Mouse (Mus musculus): ENCODE results near the gene Dglucy. TPM values are rescaled to one million over a fixed set of nuclear protein-coding genes. Genes with fewer than 3 reads are reported as not detected.

Gene Dglucy
- polyA plus RNA-seq, 1 experiment from 2014 or later, result 0.14 TPM

- no peak overlapping the region for H3K4me3 ChIP-seq
These were observed 97.1 kb downstream of the Dglucy start for GRCm38 (mm10) chr12:100875960-100876359.

GRCm38 (mm10) chr12:100877936-100878335, 99.1 kb downstream of the Dglucy start:
- H3K27me3 ChIP-seq (ENCODE audit: poor library complexity, severe bottlenecking), result no peaks in the 10 kb centered on the region
- no peaks in the 10 kb centered on the region for H3K9me3 ChIP-seq
- no peak overlapping the region for H3K4me3 ChIP-seq
- no peaks in the 10 kb centered on the region for H3K36me3 ChIP-seq (replicated peaks)
- no peak for DNase-seq (ENCODE audit: extremely low spot score, low spot score)
- WGBS, result 83% methylated on average over 6 of the region's 6 CpGs
- H3K27ac ChIP-seq, result 0 out of 2 replicates have a peak overlapping the region, but pooled peaks have one; percentile 5
- no peaks in the 10 kb centered on the region for H3K4me1 ChIP-seq

More at GRCm38 (mm10) chr12:100875960-100876359, 97.1 kb downstream of the Dglucy start:
- Histone ChIP-seq H3K27ac (no peak overlapping the region), H3K9me3 (no peaks in the 10 kb centered on the region), H3K27me3 (ENCODE audit: poor library complexity, severe bottlenecking) (no peaks in the 10 kb centered on the region), H3K36me3 (replicated peaks) (no peaks in the 10 kb centered on the region), H3K4me1 (no peaks in the 10 kb centered on the region)
- WGBS, result 81% methylated on average over 5 of the region's 6 CpGs
- no peak for DNase-seq (ENCODE audit: extremely low spot score, low spot score)

DNA sequence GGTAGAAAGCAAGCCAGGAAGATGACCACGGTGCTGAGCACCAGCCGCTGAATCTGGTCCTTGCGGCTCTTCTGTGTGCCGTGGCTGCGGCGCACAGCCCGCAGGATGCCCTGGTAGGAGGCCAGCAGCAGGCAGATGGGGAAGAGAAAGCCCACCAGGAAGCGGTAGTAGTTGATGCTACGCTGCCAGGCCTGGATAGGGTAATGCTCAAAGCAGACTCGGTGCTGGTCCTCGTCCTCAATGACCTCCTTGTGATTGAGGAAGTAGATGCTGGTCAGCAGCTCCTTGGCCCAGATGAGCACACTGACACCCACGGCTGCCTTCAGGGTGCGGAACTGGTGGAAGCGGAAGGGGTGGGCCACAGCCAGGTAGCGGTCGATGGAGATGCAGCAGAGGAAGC, 99.7 kb downstream of the Dglucy start:
- H3K4me3 ChIP-seq, result no peak overlapping the region
- no peak for DNase-seq (ENCODE audit: extremely low spot score, low spot score)
- no peaks in the 10 kb centered on the region for H3K4me1 ChIP-seq
- no peaks in the 10 kb centered on the region for H3K9me3 ChIP-seq
- H3K27me3 ChIP-seq (ENCODE audit: poor library complexity, severe bottlenecking), result no peaks in the 10 kb centered on the region
- H3K27ac ChIP-seq, result 0 out of 2 replicates have a peak overlapping the region, but pooled peaks have one; percentile 5
- WGBS, result 95% methylated on average over 16 of the region's 16 CpGs
- no peaks in the 10 kb centered on the region for H3K36me3 ChIP-seq (replicated peaks)

DNA sequence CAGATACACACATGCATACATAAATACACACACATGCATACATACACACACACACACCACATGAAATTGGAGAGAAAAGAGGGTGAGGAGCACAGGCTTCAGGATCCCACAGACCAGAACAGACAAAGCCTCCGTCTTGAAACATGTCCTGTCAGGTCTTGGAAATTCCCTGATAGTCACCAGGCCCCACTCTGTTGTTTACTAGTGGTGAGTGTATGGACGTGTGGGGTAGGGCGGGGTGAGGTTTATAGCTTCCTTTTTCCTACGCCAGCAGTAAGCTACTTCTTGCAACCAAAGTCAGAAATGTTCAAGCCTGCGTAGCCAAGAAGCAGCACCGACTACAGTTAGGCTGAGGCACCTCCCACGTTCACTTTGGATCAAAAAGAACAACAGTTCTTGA, 104.3 kb downstream of the Dglucy start:
- DNase-seq (ENCODE audit: extremely low spot score, low spot score), result no peak
- Histone ChIP-seq H3K27me3 (ENCODE audit: poor library complexity, severe bottlenecking) (no peaks in the 10 kb centered on the region), H3K4me1 (no peaks in the 10 kb centered on the region), H3K27ac (no peak overlapping the region), H3K36me3 (replicated peaks) (no peaks in the 10 kb centered on the region), H3K4me3 (no peak overlapping the region), H3K9me3 (no peaks in the 10 kb centered on the region)
- WGBS, result 82% methylated on average over 7 of the region's 7 CpGs

DNA sequence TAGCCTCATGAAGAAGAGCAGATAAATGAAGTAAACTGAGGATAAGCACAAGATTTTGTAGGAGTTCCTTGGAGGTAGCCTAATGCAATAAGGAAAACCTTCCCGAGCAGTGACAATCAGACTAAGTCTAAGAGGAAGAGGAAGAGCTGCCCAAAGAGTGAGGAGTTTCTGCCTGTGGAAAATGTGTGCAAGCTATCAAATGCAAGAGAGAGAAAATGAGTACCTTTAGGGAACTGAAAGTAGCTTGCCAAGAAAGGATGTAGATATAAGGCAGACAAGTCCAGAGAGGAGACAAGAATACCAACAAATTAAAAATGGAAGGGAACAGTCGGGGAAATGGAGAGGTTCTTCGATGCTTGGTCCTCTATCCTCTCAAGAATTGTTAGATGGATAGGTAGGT, 106.7 kb downstream of the Dglucy start:
- Histone ChIP-seq H3K9me3 (no peaks in the 10 kb centered on the region), H3K27ac (no peak overlapping the region), H3K4me3 (no peak overlapping the region), H3K36me3 (replicated peaks) (no peaks in the 10 kb centered on the region), H3K27me3 (ENCODE audit: poor library complexity, severe bottlenecking) (no peaks in the 10 kb centered on the region), H3K4me1 (no peaks in the 10 kb centered on the region)
- DNase-seq (ENCODE audit: extremely low spot score, low spot score), result no peak
- WGBS, result 93% methylated on average over 3 of the region's 3 CpGs

DNA sequence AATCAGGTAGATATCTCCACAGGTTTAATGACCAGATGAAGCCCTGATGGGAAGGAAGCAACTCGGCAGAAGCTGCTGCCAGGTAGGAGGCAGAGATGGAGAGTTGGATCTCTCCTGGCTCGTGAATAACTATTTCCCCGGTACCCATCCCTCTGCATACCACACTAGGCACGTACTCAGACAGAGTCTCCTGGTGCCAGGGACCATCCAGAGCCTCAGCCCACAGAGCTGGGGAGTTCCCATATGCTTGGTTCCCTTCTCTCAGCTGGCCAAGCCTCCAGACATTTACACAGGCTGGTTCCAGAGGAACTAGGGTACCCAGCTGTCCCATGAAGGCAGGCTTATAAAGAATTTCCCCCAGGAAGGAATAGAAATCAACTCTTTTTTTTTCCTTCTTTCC, 108.0 kb downstream of the Dglucy start:
- Histone ChIP-seq H3K27me3 (ENCODE audit: poor library complexity, severe bottlenecking) (no peaks in the 10 kb centered on the region), H3K27ac (no peak overlapping the region), H3K9me3 (no peaks in the 10 kb centered on the region), H3K4me1 (no peaks in the 10 kb centered on the region), H3K36me3 (replicated peaks) (no peaks in the 10 kb centered on the region), H3K4me3 (no peak overlapping the region)
- 86% methylated on average over 4 of the region's 4 CpGs for WGBS
- DNase-seq (ENCODE audit: extremely low spot score, low spot score), result no peak

- H3K4me3 ChIP-seq, result no peak overlapping the region
- no peaks in the 10 kb centered on the region for H3K4me1 ChIP-seq
- no peak for DNase-seq (ENCODE audit: extremely low spot score, low spot score)
- 56% methylated on average over 12 of the region's 12 CpGs for WGBS
- no peaks in the 10 kb centered on the region for H3K27me3 ChIP-seq (ENCODE audit: poor library complexity, severe bottlenecking)
- H3K9me3 ChIP-seq, result no peaks in the 10 kb centered on the region
- no peak overlapping the region for H3K27ac ChIP-seq
- H3K36me3 ChIP-seq (replicated peaks), result no peaks in the 10 kb centered on the region
These were observed 109.0 kb downstream of the Dglucy start for GRCm38 (mm10) chr12:100887801-100888258.

DNA sequence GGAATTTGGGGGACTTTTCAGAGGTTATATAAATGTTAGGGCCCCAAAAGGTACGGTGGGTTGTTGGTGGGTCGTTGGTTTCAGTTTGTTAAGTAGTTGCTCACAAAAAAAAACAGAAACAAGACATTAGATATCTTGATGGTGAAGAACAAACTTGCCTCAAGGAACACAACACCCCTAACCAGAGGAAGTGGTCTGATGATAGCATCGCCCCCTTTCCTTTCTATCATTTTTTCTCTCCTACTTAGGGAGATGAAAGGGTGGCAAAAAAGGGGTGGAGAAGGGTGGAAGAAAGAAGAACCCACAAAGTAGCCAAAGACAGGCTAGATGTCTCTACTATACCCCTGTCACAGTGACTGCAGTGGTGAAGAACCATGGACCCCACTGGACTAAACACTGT, 111.7 kb downstream of the Dglucy start:
- Histone ChIP-seq H3K27me3 (ENCODE audit: poor library complexity, severe bottlenecking) (no peaks in the 10 kb centered on the region), H3K27ac (no peak overlapping the region), H3K9me3 (no peaks in the 10 kb centered on the region), H3K4me1 (peaks cover 5% of the 10 kb centered on the region), H3K4me3 (no peak overlapping the region), H3K36me3 (replicated peaks) (no peaks in the 10 kb centered on the region)
- DNase-seq (ENCODE audit: extremely low spot score, low spot score), result no peak
- WGBS, result 91% methylated on average over 3 of the region's 3 CpGs

GRCm38 (mm10) chr12:100895504-100895903, 116.6 kb downstream of the Dglucy start:
- 3% methylated on average over 2 of the region's 2 CpGs for WGBS

GRCm38 (mm10) chr12:100896661-100897060, 117.8 kb downstream of the Dglucy start:
- no peak for DNase-seq (ENCODE audit: extremely low spot score, low spot score)
- no peak overlapping the region for H3K4me3 ChIP-seq
- no peak overlapping the region for H3K27ac ChIP-seq
- H3K4me1 ChIP-seq, result peaks cover 30% of the 10 kb centered on the region
- H3K9me3 ChIP-seq, result no peaks in the 10 kb centered on the region
- H3K27me3 ChIP-seq (ENCODE audit: poor library complexity, severe bottlenecking), result peaks cover 57% of the 10 kb centered on the region
- WGBS, result 66% methylated on average over 3 of the region's 3 CpGs
- no peaks in the 10 kb centered on the region for H3K36me3 ChIP-seq (replicated peaks)

More at GRCm38 (mm10) chr12:100895504-100895903, 116.6 kb downstream of the Dglucy start:
- no peak overlapping the region for H3K27ac ChIP-seq
- peaks cover 30% of the 10 kb centered on the region for H3K4me1 ChIP-seq
- no peak overlapping the region for H3K4me3 ChIP-seq
- H3K9me3 ChIP-seq, result no peaks in the 10 kb centered on the region
- no peaks in the 10 kb centered on the region for H3K36me3 ChIP-seq (replicated peaks)
- peaks cover 46% of the 10 kb centered on the region for H3K27me3 ChIP-seq (ENCODE audit: poor library complexity, severe bottlenecking)
- DNase-seq (ENCODE audit: extremely low spot score, low spot score), result no peak

DNA sequence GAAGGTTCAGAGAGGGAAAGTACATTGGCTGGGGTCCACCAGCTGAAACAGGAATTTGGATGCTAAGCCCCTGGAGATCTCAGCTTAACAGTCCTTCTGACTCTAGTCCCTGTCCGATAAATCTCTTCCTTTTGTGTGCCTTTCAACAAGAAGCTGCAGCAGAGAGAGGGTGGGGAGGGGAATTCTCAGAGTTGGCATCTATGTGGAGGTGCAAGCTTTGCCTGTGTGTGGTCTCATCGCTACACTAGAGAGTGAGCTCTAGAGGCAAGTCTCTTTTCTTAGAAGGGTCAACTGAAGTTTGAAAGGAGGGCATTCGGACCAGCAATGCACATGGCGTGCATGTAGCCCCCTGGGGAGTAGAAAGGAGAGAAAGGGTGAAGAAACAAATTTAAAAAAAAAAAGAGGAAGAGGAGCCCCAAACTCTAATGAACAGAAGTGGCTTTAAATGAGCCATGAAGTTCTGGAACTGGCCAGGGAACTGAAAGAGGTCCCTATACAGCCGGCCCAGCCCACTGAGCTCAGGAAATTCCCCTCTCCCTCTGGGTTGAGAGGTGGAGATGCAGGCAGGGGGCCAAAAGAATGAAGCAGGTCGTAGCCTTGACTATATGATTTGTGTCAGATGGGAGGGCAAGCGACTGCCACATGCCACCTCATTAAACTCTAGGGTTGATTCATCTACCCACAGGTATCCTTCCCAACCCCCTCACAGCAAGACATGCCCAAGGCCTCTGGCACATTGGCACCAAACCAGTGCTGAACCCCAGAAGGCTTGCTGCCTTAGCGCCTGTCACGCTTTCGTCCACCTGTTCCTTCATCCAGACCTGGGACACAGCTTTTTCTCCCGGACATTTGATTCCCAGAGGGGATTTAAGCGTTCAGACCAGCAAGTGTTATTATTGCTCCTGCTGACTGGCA, 119.1 kb downstream of the Dglucy start:
- no peaks in the 10 kb centered on the region for H3K9me3 ChIP-seq
- H3K4me1 ChIP-seq, result peaks cover 30% of the 10 kb centered on the region
- no peaks in the 10 kb centered on the region for H3K36me3 ChIP-seq (replicated peaks)
- peaks cover 65% of the 10 kb centered on the region for H3K27me3 ChIP-seq (ENCODE audit: poor library complexity, severe bottlenecking)
- peak overlapping the region; percentile 50; the same call in 1 of the 2 replicates for H3K4me3 ChIP-seq
- no peak for DNase-seq (ENCODE audit: extremely low spot score, low spot score)
- no peak overlapping the region for H3K27ac ChIP-seq
- 27% methylated on average over 12 of the region's 12 CpGs for WGBS

- Histone ChIP-seq H3K4me1 (peaks cover 30% of the 10 kb centered on the region), H3K4me3 (peak overlapping the region; percentile 50), H3K9me3 (no peaks in the 10 kb centered on the region), H3K27ac (no peak overlapping the region), H3K36me3 (replicated peaks) (no peaks in the 10 kb centered on the region), H3K27me3 (ENCODE audit: poor library complexity, severe bottlenecking) (peaks cover 65% of the 10 kb centered on the region)
- DNase-seq (ENCODE audit: extremely low spot score, low spot score), result peak; percentile 23
- under 1% methylated on average over 30 of the region's 30 CpGs for WGBS
These were observed 120.3 kb downstream of the Dglucy start for GRCm38 (mm10) chr12:100899111-100899640.

DNA sequence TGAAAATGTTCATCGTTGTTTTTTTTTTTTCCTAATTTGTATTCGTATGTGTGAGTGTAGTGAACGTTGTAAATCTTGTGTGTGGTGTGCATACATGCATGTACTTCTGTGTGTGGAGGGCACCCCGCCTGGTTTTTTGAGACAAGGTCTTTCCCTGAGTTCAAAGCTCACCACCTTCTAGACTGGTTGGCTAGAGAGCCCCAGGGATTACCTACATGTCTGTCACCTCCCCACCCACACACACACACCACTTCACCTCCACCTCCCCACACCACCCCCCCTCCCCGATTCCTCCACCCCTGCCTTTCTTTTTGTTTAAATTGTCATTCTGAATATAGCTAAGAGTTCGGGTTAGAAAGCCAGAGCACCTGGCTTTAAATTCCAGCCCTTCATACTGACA, 122.0 kb downstream of the Dglucy start:
- Histone ChIP-seq H3K27ac (no peak overlapping the region), H3K36me3 (replicated peaks) (no peaks in the 10 kb centered on the region), H3K4me3 (no peak overlapping the region), H3K4me1 (peaks cover 22% of the 10 kb centered on the region), H3K27me3 (ENCODE audit: poor library complexity, severe bottlenecking) (peaks cover 67% of the 10 kb centered on the region), H3K9me3 (no peaks in the 10 kb centered on the region)
- DNase-seq (ENCODE audit: extremely low spot score, low spot score), result no peak
- WGBS, result 85% methylated on average over 6 of the region's 6 CpGs

Measured in forebrain, embryonic 10.5 days (tissue).